In genomic region chr12:13002703-13003102, GRCm38 (mm10) we compare ENCODE assay signal across 25 mouse cellular contexts.
A peak's percentile ranks its signal among the peaks of the same experiment; 100 is the strongest.
DNase-seq lines count a peak whose midpoint lies in the region; ATAC-seq and TF ChIP-seq lines count a peak whose summit lies in the region.
"Had no signal": no experiment of that assay in that cellular context is flagged by ENCODE, and none has a peak within 500 bp of the region (broad histone marks: within the 10 kb centered on the region; RNA-seq: fewer than 3 reads in every experiment).

No protein-coding gene starts in this region.

- no peak overlapping the region for H3K4me2 ChIP-seq in intestine, embryonic 16.5 days (ENCODE audit: low read depth, low read length)
- no peak overlapping the region for H3K4me2 ChIP-seq in intestine, postnatal 0 days (replicated peaks; ENCODE audit: low read depth)
- H3K4me2 ChIP-seq in liver, embryonic 11.5 days = no peak overlapping the region
- H3K4me2 ChIP-seq in liver, embryonic 14.5 days (ENCODE audit: low read depth) = no peak overlapping the region
- no peak overlapping the region for H3K4me2 ChIP-seq in liver, postnatal 0 days (ENCODE audit: low read depth, low read length)
- H3K4me2 ChIP-seq: forebrain, embryonic 13.5 days; heart, embryonic 12.5 days; heart, embryonic 15.5 days; hindbrain, embryonic 13.5 days had no signal

- H3K27ac ChIP-seq in intestine, embryonic 16.5 days (ENCODE audit: low read length) = no peak overlapping the region
- no peak overlapping the region for H3K27ac ChIP-seq in intestine, postnatal 0 days (ENCODE audit: low read depth, low read length)
- H3K27ac ChIP-seq in liver, embryonic 11.5 days (ENCODE audit: low read depth, low read length) = no peak overlapping the region
- no peak overlapping the region for H3K27ac ChIP-seq in liver, embryonic 14.5 days
- peak overlapping the region; percentile 92 for H3K27ac ChIP-seq in liver, postnatal 0 days (ENCODE audit: low read depth)
- H3K27ac ChIP-seq: forebrain, embryonic 10.5 days; forebrain, embryonic 13.5 days; heart, embryonic 15.5 days; hindbrain, embryonic 10.5 days; hindbrain, embryonic 13.5 days had no signal

- no peak overlapping the region for H3K9ac ChIP-seq in intestine, embryonic 16.5 days (ENCODE audit: low read depth, low read length)
- H3K9ac ChIP-seq in intestine, postnatal 0 days (ENCODE audit: low read depth, low read length) = no peak overlapping the region
- no peak overlapping the region for H3K9ac ChIP-seq in liver, embryonic 11.5 days (ENCODE audit: low read depth, low read length)
- H3K9ac ChIP-seq in liver, embryonic 14.5 days (replicated peaks) = no peak overlapping the region
- H3K9ac ChIP-seq in liver, postnatal 0 days (replicated peaks) = no peak overlapping the region
- H3K9ac ChIP-seq: forebrain, embryonic 13.5 days; heart, embryonic 12.5 days; heart, embryonic 15.5 days; hindbrain, embryonic 13.5 days had no signal

- H3K4me1 ChIP-seq in intestine, embryonic 16.5 days (ENCODE audit: control insufficient read depth, insufficient read depth, low read length) = no peaks in the 10 kb centered on the region
- H3K4me1 ChIP-seq in intestine, postnatal 0 days (replicated peaks; ENCODE audit: control insufficient read depth, insufficient read depth, low read length) = no peaks in the 10 kb centered on the region
- H3K4me1 ChIP-seq in liver, embryonic 11.5 days (replicated peaks; ENCODE audit: control insufficient read depth, insufficient read depth, low read length) = no peaks in the 10 kb centered on the region
- peaks cover 0 to 3% of the 10 kb centered on the region in 2 experiments; a peak in 1 of 4 replicates for H3K4me1 ChIP-seq in liver, embryonic 14.5 days (replicated peaks; ENCODE audit: control insufficient read depth in 2 of 2, insufficient read depth in 2 of 2, low read length in 1 of 2)
- no peaks in the 10 kb centered on the region for H3K4me1 ChIP-seq in liver, postnatal 0 days (ENCODE audit: insufficient read depth)
- H3K4me1 ChIP-seq: forebrain, embryonic 10.5 days; forebrain, embryonic 13.5 days; heart, embryonic 12.5 days; heart, embryonic 15.5 days; hindbrain, embryonic 10.5 days; hindbrain, embryonic 13.5 days had no signal

- 76% methylated on average over 3 of the region's 3 CpGs for WGBS in intestine, embryonic 16.5 days
- WGBS in intestine, postnatal 0 days = 68% methylated on average over 3 of the region's 3 CpGs
- 66% methylated on average over 3 of the region's 3 CpGs for WGBS in liver, embryonic 11.5 days
- 46% methylated on average over 3 of the region's 3 CpGs for WGBS in liver, embryonic 14.5 days (ENCODE audit: insufficient replicate concordance)
- 46% methylated on average over 3 of the region's 3 CpGs for WGBS in liver, postnatal 0 days (ENCODE audit: insufficient replicate concordance)

- H3K9me3 ChIP-seq in intestine, embryonic 16.5 days (ENCODE audit: control insufficient read depth, low read length) = no peaks in the 10 kb centered on the region
- no peaks in the 10 kb centered on the region for H3K9me3 ChIP-seq in intestine, postnatal 0 days (ENCODE audit: control insufficient read depth)
- no peaks in the 10 kb centered on the region for H3K9me3 ChIP-seq in liver, embryonic 11.5 days (ENCODE audit: control insufficient read depth, low read length)
- H3K9me3 ChIP-seq in liver, embryonic 14.5 days (ENCODE audit: control insufficient read depth, low read length) = no peaks in the 10 kb centered on the region
- H3K9me3 ChIP-seq in liver, postnatal 0 days (ENCODE audit: low read length) = no peaks in the 10 kb centered on the region
- H3K9me3 ChIP-seq: forebrain, embryonic 10.5 days; forebrain, embryonic 13.5 days; heart, embryonic 12.5 days; heart, embryonic 15.5 days; hindbrain, embryonic 10.5 days; hindbrain, embryonic 13.5 days had no signal

- 0 out of 2 replicates have a peak, but pooled peaks have one; percentile 16 for ATAC-seq in intestine, embryonic 16.5 days
- ATAC-seq in intestine, postnatal 0 days = no peak
- peak; percentile 80 for ATAC-seq in liver, embryonic 11.5 days (replicated peaks; ENCODE audit: low FRiP score)
- peak; percentile 87 for ATAC-seq in liver, embryonic 14.5 days (ENCODE audit: insufficient read depth)
- peak; percentile 98 for ATAC-seq in liver, postnatal 0 days
- ATAC-seq: activated CD4-positive, CD25-positive, alpha-beta regulatory T cell, adult 4 months; forebrain, embryonic 13.5 days; forebrain, embryonic 16.5 days had no signal

- DNase-seq in liver, embryonic 11.5 days (ENCODE audit: low spot score) = no peak
- DNase-seq in liver, embryonic 14.5 days (ENCODE audit: low read depth in 3 of 3, low spot score in 3 of 3) = peak in 2 of 3 experiments; percentile 17 to 33
- DNase-seq in liver, postnatal 0 days = no peak
- DNase-seq in frontal cortex, adult 2 months (ENCODE audit: extremely low spot score in 1 of 2, low spot score in 1 of 2) = no peak
- DNase-seq in right cerebral cortex, postnatal 10 days (ENCODE audit: low spot score in 2 of 2) = no peak
- DNase-seq in kidney, adult 18-20 months = no peak
- DNase-seq: adrenal gland, adult 8-10 months; adrenal gland, postnatal 25 days; cerebellum, adult 11-12 months; cerebellum, adult 8-10 months; cerebellum, postnatal 10 days; gastrocnemius, postnatal 25 days; heart, adult 18-20 months; heart, postnatal 10 days; heart, postnatal 36 days had no signal

- no peaks in the 10 kb centered on the region for H3K27me3 ChIP-seq in intestine, embryonic 16.5 days (replicated peaks; ENCODE audit: control insufficient read depth, insufficient read depth, low read length)
- no peaks in the 10 kb centered on the region for H3K27me3 ChIP-seq in intestine, postnatal 0 days (replicated peaks; ENCODE audit: control insufficient read depth, insufficient read depth, low read length)
- H3K27me3 ChIP-seq in liver, embryonic 11.5 days (replicated peaks; ENCODE audit: control insufficient read depth, insufficient read depth, low read length) = no peaks in the 10 kb centered on the region
- no peaks in the 10 kb centered on the region for H3K27me3 ChIP-seq in liver, embryonic 14.5 days (ENCODE audit: control insufficient read depth, insufficient read depth, low read length)
- H3K27me3 ChIP-seq in liver, postnatal 0 days (ENCODE audit: insufficient read depth, low read length) = no peaks in the 10 kb centered on the region
- H3K27me3 ChIP-seq: forebrain, embryonic 13.5 days; heart, embryonic 12.5 days; heart, embryonic 15.5 days; hindbrain, embryonic 13.5 days had no signal

- H3K36me3 ChIP-seq in intestine, embryonic 16.5 days (ENCODE audit: control insufficient read depth, insufficient read depth, low read length) = no peaks in the 10 kb centered on the region
- H3K36me3 ChIP-seq in intestine, postnatal 0 days (ENCODE audit: control insufficient read depth, insufficient read depth) = no peaks in the 10 kb centered on the region
- H3K36me3 ChIP-seq in liver, embryonic 11.5 days (ENCODE audit: control insufficient read depth, insufficient read depth, low read length) = no peaks in the 10 kb centered on the region
- H3K36me3 ChIP-seq in liver, embryonic 14.5 days (replicated peaks; ENCODE audit: control insufficient read depth, insufficient read depth, low read depth) = no peaks in the 10 kb centered on the region
- H3K36me3 ChIP-seq in liver, postnatal 0 days (replicated peaks; ENCODE audit: insufficient read depth, low read length) = no peaks in the 10 kb centered on the region
- H3K36me3 ChIP-seq: forebrain, embryonic 10.5 days; heart, embryonic 12.5 days; heart, embryonic 15.5 days; hindbrain, embryonic 10.5 days; hindbrain, embryonic 13.5 days had no signal

- no peak overlapping the region for H3K4me3 ChIP-seq in intestine, embryonic 16.5 days (ENCODE audit: low read length)
- H3K4me3 ChIP-seq in intestine, postnatal 0 days (ENCODE audit: low read depth, low read length) = no peak overlapping the region
- no peak overlapping the region for H3K4me3 ChIP-seq in liver, embryonic 11.5 days (ENCODE audit: low read depth, low read length)
- H3K4me3 ChIP-seq in liver, embryonic 14.5 days (ENCODE audit: insufficient read depth in 1 of 2, low read depth in 2 of 2, low read length in 2 of 2) = no peak overlapping the region
- H3K4me3 ChIP-seq in liver, postnatal 0 days (ENCODE audit: low read depth, low read length) = no peak overlapping the region
- H3K4me3 ChIP-seq: forebrain, embryonic 10.5 days; forebrain, embryonic 13.5 days; heart, embryonic 12.5 days; heart, embryonic 15.5 days; hindbrain, embryonic 10.5 days; hindbrain, embryonic 13.5 days had no signal

- TF ChIP-seq CTCF in intestine, postnatal 0 days (IDR thresholded peaks at IDR 0.05; ENCODE audit: low read depth) = no peak
- TF ChIP-seq CTCF in liver, embryonic 14.5 days (IDR thresholded peaks at IDR 0.05; ENCODE audit: low read depth) = no peak
- no peak for TF ChIP-seq CTCF in liver, postnatal 0 days (IDR thresholded peaks at IDR 0.05; ENCODE audit: low read depth)

- no peak for TF ChIP-seq EP300 in liver, embryonic 14.5 days (IDR thresholded peaks at IDR 0.05; ENCODE audit: low read depth)
- peak; percentile 80 for TF ChIP-seq EP300 in liver, postnatal 0 days (IDR thresholded peaks at IDR 0.05; ENCODE audit: low read depth)

Comparison
In these comparisons a context has a peak if more than half of its experiments do, and no peak if none do; other contexts are left out.
1. DNase-seq: peak in liver, embryonic 14.5 days (2 of 3); none in liver, embryonic 11.5 days (single experiment), liver, postnatal 0 days (single experiment), frontal cortex, adult 2 months (0 of 2), right cerebral cortex, postnatal 10 days (0 of 2) and kidney, adult 18-20 months (single experiment).